Mouse (Mus musculus) layer of hippocampus, postnatal 14 days (tissue): ENCODE measurements around the gene Gm5483. TPM values are rescaled to one million over a fixed set of nuclear protein-coding genes. Genes with fewer than 3 reads are reported as not detected.
"Not testable (repeated sequence)": the region's sequence is repeated elsewhere in the genome, so short reads cannot be mapped to it uniquely, and the experiment has no call there.

Source experiments
- DNase-seq, 2 experiments: peaks; one replicate each; pipeline ENCODE4 v3.0.0; 2021 to 2022; ENCODE audit warnings: low spot score in 2 of 2, mixed read lengths in 1 of 2
- long read RNA-seq, 2 experiments: library from polyadenylated mRNA; stranded (forward); transcript quantifications; one replicate each; pipeline ENCODE4 v2.0.0; 2021
- total RNA-seq, 2 experiments: library from RNA; stranded (reverse); gene quantifications; 2 replicates each; pipeline ENCODE4 v1.2.3; 2021

Gene Gm5483
- total RNA-seq: not detected
- long read RNA-seq, experiment 1: 0 reads
- long read RNA-seq, experiment 2: 0 reads

DNA sequence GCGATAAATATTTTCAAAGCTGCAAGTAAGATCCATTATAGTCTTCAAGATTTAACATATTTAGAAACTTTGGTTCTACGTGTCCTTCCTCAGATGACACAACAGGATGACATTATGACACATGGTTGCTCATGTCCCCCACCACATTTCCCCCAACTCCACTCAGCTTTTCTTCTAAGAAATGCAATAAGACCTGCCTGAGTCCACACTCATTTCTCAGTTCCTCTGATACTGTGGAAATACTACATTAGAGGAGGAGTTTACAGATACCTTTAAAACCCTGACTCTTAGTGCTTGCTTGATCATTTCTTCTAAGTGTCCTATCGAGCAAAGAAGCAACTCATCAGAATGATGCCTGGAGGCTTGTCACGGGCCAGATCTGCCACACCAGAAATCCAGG lies at the start of gene Gm5483:
Gm5483 (plus strand) TSS at position 301 of the 400 bp plus-strand sequence.
- not testable (repeated sequence) for DNase-seq

- no peak for DNase-seq
Observed at GRCm38 (mm10) chr16:36138201-36138600, 45.8 kb upstream of the Gm5483 start.

DNA sequence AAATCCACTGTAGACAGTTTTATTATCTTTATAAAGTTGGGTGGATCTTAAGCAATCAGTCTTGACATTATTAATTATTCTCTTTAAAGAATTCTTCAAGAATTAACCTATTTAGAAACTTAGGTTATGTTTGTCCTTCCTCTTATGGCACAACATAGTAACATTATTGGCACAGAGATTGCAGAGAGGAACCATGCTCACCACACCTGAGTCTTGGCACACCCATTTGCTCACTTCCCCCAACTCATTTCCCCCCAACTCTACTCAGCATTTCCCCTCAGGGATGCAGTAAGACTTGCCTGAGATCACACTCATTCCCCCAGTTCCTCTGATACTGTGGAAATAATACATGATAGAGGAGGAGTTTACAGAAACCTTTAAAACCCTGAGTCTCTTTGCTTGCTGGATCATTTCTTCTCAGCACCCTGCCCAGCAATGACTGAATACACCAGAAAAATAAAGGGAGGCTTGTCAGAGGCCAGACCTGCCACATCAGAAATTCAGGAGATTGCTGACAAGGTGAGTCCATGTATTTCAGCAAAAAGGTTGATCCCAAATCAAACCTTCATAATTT lies 27.5 kb upstream of the Gm5483 start, which contains the start of gene Stfa2l1:
Stfa2l1 (plus strand) TSS at position 410 of the 574 bp plus-strand sequence.
- DNase-seq: no peak

- not testable (repeated sequence) for DNase-seq
Observed at GRCm38 (mm10) chr16:36167841-36168240, 16.2 kb upstream of the Gm5483 start.

DNA sequence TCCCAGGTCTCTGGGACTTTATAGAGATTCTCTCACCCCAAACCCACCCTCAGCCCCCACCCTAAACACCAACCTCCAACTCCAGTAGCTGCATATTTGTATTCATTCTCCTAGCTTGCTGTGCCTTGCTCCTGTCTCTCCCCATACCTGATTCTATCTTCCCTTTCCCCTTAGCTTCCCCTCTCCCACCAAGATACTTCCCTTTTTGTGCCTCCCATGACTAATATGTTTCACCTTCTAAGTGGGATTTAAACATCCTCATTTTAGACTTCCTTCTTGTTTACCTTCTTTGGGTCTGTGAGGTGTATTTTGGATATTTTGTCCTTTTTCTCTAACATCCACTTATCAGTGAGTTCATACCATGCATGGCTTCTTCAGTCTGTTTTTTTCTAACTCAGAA lies 7.9 kb upstream of the Gm5483 start:
- DNase-seq: no peak

DNA sequence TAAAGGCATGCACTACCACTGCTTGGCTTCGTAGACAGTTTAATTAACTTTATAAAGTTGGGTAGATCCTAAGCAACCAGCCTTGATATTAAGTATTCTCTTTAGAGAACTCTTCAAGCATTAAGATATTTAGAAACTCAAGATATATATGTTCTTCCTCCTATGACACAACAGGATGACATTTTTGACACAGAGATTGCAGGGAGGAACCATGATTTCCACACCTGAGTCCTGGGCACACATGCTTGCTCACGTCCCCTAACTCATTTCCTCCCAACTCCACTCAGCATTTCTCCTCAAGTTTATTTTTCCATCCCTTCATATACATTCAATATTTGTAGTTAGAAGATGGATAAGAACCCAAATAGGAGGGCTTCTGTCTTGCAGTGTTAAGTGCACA lies 4.1 kb upstream of the Gm5483 start:
- DNase-seq: no peak

GRCm38 (mm10) chr16:36199226-36199625 lies 15.2 kb downstream of the Gm5483 start:
- no peak for DNase-seq

DNA sequence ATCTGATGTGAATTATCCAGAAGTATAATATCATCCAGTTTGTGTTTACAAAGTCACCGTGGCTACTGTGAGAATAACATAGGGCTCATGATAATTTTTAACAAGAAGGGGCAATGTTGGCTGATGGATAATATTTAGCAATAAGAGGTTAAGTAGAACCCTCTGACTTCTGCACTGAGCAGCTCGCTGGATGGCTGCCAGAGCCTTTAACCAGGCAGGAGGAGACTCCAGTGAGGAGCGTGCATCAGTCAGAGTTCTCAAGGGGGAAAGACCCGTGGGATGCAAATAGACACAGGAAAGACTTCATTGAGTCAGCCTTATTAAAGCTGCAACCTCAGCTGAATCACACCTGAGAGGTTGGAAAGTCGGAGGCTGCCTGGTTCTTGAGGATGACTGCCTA lies 19.8 kb downstream of the Gm5483 start:
- DNase-seq: no peak

GRCm38 (mm10) chr16:36205684-36206083 lies 21.7 kb downstream of the Gm5483 start:
- not testable (repeated sequence) for DNase-seq

DNA sequence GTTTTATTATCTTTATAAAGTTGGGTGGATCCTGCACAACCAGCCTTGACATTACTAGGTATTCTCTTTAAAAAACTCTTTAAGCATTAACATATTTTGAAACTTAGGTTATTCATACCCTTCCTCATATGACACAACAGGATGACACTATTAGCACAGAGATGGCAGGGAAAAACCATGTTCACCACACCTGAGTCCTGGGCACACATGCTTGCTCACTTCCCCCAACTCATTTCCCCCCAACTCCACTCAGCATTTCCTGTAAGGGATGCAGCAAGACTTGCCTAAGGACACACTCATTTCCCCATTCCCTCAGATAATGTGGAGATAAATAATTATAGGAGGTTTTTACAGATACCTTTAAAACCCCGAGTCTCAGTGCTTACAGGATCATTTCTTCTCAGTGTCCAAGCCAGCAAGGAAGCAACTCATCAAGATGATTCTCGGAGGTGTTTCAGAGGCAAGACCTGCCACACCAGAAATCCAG lies 26.0 kb downstream of the Gm5483 start, which contains the start of gene Gm5416:
Gm5416 (plus strand) TSS at position 437 of the 487 bp plus-strand sequence.
- DNase-seq: no peak

DNA sequence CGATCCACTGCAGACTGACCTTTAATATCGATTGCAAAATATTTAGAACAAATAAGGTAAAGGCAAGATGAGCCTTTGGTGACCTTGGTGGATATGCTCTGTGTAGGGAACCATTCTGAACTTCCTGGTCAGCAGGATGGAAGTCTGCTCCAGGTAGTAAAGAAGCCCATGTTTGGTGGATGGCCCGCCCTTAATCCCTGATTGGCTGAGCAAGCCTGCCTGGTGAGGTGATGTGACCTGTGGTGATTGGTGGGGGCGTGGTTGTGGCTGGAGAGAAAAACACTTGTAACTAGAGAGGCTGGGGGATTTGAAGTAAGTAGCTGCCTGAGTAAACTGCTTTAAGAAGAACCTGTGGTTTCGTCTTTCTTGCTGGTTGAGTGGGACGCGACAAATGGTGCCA lies 37.2 kb downstream of the Gm5483 start, which contains the start of gene 2010005H15Rik:
2010005H15Rik (plus strand) TSS at position 301 of the 400 bp plus-strand sequence.
- DNase-seq: not testable (repeated sequence)

Other genes with a start within 250 kb of the Gm5483 start
- gene Parp9, start 245.7 kb upstream of the Gm5483 start, total RNA-seq: 1 to 10 TPM; 3.0 to 3.1 TPM
- gene Dtx3l, start 245.1 kb upstream of the Gm5483 start, total RNA-seq: 1 to 10 TPM; 3.2 to 3.4 TPM
- 100 to 1,000 TPM; 113 to 121 TPM for gene Kpna1, start 205.5 kb upstream of the Gm5483 start, total RNA-seq
- gene Wdr5b, start 143.0 kb upstream of the Gm5483 start, total RNA-seq: 1 to 10 TPM; 4.8 to 5.3 TPM
- 10 to 100 TPM; 81.1 to 84.2 TPM for gene Fam162a, start 112.6 kb upstream of the Gm5483 start, total RNA-seq
- 10 to 100 TPM; 17.1 to 23.9 TPM for gene Ccdc58, start 112.5 kb upstream of the Gm5483 start, total RNA-seq
- not detected for gene Csta1, start 53.0 kb upstream of the Gm5483 start, total RNA-seq
- not detected for gene Stfa2l1, start 27.4 kb upstream of the Gm5483 start, total RNA-seq
- not detected for gene Gm5416, start 26.2 kb downstream of the Gm5483 start, total RNA-seq
- not detected for gene 2010005H15Rik, start 37.3 kb downstream of the Gm5483 start, total RNA-seq
- gene Stfa1, start 92.7 kb downstream of the Gm5483 start, total RNA-seq: not detected
- not detected for gene BC117090, start 150.1 kb downstream of the Gm5483 start, total RNA-seq
- gene BC100530, start 183.5 kb downstream of the Gm5483 start, total RNA-seq: not detected
- gene Stfa2, start 224.2 kb downstream of the Gm5483 start, total RNA-seq: not detected